Mouse (Mus musculus) adrenal gland, adult 2 months (tissue): ENCODE results near the gene Rgl1. TPM values are rescaled to one million over a fixed set of nuclear protein-coding genes. Genes with fewer than 3 reads are reported as not detected.

Experiments
- DNase-seq: peaks from one replicate; pipeline ENCODE4 v3.0.0; 2021
- polyA plus RNA-seq: library from polyadenylated mRNA; depleted of rRNA; stranded (reverse); fragments of >200 nt; gene quantifications from 2 replicates; pipeline ENCODE4 v1.2.3, GENCODE M21; 2012
- total RNA-seq, 2 experiments: library from RNA; stranded (reverse); gene quantifications; 2 replicates each; pipeline ENCODE4 v1.2.3; 2021

Rgl1 gene
- total and polyA plus RNA-seq, 3 experiments = 4.4 to 38.3 (median 17.9) TPM

DNA sequence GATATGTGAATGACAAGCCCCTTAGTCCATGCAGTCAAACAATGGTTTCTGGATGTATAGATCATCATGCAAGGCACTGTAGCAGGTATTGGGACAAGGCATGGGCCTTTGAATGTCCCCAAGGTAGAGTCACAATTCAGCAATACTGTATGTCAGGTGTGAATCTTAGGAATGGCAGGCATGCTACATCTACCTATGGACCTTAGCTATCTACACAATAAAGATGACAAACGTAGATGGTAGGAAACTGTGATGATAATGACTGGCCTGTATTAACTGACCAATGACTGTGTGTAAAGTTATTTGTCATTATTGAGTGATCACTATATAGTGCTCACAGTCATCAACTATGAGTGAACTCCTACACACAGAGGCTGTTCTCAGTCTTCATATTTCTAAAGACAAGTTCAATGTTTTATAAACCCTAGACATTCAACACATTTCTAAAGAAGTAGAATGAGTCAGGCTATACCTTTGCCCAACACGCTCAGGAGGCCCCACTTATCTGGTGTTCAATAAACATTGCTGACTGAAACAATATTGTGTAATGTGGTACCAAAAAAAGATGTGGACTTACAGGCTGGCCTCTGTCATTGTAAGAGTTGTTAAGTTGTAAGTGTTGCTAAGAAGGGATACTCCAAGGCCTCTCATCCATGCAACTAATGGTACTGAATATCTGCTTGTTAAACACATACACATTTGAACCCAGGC lies 222.5 kb downstream of the Rgl1 start:
- DNase-seq = no peak

DNA sequence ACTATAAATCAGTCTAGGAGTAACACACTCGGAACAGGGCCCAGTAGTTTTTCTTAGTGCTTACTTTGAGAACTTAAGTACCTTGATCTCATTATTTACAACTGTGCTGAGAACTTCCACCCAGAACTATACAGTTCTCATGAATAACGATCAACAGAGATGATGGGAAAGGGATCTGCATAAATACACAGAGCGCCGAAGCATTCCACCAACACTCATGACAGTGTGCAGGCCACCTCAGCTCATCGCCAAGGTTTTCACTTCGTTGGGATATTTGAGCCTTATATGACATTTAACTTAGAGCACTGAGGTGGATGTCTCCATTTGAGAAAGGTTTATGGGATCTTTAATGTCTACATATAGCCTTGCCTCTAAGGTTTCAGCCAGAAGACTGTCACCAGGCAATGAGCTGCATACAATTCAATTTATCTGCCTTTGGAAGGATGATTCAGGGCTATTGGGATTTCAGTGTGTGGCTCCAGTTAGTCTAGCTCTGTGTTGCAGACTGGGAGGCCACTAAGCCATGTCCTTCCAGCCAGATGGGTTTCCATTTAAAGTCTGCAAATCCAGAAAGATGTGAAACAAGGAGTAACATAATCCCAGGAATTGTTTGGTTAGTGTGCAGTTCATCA lies 223.3 kb downstream of the Rgl1 start:
- DNase-seq = no peak

DNA sequence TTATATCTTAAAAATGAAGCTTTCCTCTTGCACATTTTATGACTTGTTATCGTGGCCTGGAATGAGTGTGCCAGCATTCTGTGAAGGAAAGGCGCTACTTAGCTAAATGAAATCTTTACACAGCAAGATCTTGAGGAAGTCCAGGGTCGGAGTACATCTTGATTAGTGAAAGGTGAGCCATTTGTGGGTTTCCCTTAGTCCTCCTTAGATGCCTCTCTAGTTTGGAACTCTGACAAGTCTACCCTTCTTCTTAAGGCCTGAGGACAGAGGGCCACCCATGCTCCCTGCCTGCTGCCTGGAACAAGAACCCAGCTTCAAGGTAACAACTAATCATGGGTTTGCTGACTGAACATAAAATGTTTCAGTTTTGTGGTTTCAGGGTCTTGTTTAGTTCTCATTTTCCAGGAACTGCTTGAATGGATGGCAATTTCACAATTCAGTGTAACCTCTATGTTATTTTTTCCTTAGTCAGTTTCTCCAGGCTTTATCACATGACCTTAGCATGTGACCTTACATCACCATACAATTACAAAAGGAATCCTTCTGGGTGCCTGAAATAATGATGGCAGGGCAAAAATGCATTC lies 225.8 kb downstream of the Rgl1 start:
- DNase-seq = no peak

DNA sequence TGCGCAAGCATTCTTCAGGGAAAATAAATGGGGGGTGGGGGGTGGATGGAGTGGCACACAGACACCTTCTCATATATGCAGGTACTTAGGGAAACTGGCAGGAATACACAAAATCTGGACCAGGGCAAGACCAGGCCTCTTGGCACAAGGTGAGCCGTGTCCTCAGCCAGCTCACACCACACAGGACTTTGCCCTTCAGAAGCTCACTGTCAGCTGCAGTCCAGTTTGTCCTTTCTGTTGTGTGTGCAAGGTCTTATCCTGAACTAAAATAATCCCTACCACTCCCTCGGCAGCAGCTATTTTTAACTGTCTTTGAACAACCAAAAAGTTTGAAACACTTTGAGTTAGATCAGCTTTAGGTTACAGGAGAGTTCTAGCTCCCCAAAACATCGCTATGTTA lies 227.3 kb downstream of the Rgl1 start:
- no peak for DNase-seq

DNA sequence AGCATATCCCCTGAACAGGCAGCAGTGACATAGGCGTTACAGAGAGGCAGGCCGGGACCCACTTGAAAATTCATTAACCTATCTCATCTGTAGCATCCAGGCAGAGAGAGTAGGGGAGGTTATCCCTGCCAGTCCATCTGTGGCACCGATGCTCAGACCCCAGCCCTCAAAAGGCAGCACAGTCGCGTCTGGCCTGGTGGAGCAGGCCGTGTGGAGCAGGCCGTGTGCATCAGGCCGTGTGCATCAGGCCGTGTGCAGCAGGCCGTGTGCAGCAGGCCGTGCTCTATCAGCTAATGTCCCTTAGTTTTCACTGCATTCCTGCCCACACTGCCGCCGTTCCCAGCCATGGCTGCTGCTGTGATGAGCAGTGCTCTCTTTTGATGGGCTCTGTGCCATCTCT lies 229.0 kb downstream of the Rgl1 start:
- no peak for DNase-seq

DNA sequence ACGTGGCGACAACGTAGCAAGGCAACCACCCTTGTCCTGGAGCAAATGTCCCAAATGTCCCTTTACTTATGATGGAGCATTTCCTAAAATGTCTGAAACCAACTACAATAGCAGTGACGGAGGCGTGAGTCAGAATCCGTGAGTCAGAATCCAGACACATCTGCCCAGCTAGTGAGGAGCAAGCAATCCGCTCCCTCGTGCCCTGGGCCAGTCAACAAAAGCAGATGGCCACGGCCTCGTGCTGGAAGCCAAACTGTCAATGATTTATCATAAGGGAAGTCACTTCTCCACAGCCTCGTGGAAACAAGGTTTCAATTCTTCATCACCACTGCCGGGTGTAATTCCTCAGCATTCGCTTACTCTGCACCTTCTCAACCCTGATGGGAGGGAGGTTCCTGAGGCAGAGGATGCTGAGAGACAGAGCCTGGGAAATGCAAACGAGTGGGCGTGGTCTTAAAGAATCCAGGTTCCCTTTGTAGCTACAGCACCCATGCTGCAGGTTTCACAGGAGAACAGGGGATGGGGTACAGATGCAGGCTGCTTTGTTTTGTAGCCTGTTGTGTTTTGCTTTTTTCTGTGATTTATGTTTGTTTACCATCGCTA lies 229.6 kb downstream of the Rgl1 start:
- peak; percentile 88 for DNase-seq

DNA sequence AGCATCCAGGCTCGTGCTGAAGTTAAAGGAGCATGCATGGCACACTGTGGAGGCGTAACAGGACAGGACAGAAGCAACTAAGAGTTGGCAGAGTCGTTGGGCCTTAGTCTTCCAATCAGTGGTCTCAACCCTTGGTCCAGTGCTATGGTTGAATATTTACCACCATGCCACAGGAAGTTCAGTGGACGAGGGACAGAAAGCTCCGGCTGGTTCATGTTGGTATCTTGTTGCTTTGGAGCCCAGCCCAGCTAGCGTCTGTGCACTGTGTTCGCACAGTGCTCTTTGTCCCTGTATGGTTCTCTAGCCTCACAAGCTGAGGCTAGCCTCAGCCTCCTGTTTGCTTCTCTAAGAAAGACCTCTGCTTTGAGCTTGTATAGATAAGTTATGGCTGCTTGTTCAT lies 231.6 kb downstream of the Rgl1 start:
- no peak for DNase-seq

DNA sequence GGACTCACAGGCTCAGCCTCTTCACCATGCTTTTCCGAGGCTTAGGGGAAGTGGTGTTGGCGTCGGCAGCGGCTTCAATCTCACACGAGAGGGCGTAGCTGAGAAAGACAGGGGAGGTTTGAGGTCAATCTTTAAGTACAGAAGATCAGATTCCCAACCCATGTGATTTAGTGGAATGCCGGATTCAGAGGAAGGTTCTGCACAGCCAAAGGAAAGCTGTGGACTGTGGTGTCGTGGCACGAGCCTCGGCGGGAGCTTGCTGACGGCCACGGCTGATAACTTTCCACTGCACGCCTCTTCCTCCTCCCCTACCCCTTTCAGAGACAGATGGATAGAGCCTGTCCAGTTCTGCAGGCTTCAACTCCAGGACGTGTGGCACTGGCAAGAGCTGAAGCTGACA lies 234.7 kb downstream of the Rgl1 start:
- DNase-seq = peak; percentile 23

DNA sequence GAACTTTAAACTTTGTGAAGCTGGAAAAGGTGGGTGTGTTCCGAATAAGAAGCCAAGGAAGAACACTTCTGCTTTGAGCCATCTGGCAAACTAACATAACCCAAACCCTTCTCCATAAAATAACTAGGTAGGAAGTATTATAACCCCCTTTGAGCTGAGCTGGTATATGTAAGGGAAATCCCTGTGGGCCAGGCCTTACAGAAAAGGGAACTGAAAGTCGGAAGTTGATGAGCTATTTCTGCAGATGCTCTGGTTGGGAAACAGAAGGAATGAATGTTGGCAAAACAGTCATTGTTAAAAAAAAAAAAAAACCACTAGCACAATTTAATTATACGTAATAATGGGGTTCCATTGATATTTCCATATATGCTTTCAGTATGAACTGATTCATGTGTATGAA lies 237.4 kb downstream of the Rgl1 start:
- DNase-seq = no peak

DNA sequence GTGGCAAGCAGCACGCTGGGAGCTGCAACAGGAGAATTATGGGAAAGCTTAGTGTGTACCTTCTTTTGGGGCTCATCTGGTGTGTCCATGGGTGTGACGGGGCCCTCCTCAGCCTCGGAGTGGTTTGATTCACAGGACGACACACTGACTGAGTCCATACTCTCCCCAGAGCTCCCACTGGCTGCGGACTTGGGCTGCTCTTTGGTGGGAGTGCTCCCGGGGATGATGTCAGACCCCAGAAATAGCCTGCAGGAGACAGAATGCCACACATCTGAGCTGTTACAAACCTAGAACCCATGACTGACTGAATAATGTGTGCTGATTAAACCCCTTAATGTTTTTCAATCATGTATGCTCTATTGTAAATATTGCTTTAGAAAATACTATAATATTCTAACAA lies 237.9 kb downstream of the Rgl1 start:
- DNase-seq = no peak

DNA sequence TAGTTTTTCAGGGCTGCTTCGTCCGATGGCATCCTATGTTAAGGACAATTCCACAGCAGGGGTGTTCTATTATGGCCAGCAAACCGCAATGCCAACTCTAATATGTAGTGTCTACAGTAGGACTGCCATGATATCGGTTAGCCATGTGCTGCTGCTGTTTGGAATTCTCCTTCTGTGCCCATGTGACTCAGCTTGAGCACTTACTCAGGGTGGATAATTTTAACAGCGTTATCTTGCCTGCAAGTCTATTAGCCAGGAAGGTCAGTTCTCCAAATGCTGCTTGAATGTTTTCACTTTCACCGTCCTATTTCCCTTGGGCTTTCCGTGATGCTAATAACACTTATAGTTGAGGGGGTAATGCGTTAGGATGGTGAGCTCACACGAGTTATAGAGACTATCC lies 240.0 kb downstream of the Rgl1 start:
- no peak for DNase-seq

DNA sequence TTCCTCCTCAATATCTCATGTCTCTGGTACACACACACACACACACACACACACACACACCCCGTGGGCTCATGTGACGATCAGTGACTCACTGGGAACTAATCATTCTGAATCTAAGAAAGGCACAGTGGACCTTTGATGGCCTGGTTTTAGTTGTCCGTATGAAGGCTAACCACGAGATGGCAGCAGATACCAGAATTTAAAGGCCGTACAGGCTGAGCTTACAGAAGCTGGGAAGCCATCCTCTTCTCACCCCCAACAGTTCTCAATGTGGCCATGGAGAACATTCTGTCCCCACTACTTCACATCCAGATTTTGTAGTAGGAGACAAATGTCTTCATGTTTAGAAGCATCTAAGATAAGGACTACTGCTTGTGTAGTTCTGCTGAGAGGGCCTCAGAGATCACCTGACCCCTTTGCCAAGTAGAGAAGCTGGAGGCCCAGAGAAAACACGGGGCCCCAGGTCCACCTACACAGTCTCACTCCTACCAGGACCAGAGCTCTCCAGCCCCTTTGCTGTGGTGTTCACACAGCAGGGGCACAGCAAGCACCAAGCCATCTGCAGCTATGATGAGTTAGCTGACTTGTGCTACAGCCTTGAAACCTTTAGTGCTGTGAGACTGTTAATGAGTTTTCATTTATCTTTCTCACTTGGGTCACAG lies 241.0 kb downstream of the Rgl1 start:
- peak; percentile 85 for DNase-seq

DNA sequence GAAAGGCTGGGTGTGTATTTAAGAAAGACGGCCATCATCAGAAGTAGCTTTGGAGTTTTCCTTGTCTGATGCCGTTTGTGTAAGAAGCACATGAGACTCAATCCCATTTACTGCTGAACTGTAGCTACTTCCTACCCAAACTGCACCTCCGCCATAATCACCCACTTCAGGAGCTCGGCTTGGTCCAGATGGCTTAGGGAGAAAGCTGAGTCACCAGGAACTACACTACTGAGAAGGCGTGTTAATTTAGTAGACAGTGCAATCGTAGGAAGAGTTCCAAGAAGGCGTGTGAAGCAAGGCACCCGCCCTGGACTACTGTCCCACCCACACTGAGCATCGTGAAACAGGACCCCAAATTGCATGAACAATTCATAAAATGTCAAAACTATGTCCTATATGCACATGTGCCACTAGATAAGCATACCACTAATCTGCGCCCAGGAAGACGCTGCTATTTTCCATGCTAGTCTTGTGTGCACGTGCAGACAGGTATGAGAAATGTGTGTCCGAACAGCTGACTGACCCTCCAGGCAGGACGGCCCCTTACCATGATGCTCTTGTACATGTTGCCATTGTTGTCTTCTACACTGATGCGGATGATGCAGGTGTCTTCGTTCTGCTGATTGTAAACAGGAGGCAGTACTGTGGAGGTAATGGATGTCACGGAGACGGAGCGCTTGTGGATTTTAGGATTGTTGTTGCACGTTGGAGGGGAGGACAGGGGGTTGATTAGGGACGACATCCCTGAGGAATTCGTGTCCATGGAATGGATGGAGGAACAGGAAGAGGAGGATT lies 241.9 kb downstream of the Rgl1 start:
- no peak for DNase-seq

DNA sequence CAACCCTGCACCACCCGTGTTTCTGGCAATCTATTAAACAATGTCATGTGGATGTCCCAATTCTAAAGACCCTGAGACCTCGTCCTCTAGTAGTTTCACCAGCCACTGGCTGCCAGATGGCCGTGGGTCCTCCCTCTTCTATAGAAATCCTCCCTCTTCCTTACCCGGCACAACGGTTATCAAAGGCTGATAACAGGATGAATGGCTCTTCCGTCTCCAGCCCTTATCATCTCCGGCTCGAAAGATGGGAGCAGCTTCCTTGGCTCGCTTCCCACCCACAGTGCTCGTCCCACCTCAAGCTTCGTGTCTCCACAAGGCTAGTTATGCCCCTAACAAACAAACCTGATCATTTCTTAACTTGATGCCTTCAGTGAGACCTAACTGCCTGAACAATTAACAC lies 242.9 kb downstream of the Rgl1 start:
- no peak for DNase-seq

DNA sequence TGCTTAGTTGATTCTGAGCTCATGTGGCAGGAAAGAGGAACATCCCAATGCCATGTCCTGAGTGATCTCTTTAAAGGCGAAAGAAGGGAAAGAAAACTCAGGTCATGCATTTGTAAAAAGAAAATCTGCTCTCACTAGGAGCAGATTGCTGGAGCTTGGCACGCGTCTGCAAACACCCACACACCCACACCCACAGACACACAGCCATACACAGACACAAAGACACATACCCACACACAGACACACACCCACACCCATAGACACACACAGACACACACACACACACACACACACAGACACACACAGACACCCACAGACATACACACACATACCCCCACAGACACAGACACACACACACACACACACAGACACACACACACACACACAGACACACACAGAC lies 243.9 kb downstream of the Rgl1 start:
- no peak for DNase-seq

DNA sequence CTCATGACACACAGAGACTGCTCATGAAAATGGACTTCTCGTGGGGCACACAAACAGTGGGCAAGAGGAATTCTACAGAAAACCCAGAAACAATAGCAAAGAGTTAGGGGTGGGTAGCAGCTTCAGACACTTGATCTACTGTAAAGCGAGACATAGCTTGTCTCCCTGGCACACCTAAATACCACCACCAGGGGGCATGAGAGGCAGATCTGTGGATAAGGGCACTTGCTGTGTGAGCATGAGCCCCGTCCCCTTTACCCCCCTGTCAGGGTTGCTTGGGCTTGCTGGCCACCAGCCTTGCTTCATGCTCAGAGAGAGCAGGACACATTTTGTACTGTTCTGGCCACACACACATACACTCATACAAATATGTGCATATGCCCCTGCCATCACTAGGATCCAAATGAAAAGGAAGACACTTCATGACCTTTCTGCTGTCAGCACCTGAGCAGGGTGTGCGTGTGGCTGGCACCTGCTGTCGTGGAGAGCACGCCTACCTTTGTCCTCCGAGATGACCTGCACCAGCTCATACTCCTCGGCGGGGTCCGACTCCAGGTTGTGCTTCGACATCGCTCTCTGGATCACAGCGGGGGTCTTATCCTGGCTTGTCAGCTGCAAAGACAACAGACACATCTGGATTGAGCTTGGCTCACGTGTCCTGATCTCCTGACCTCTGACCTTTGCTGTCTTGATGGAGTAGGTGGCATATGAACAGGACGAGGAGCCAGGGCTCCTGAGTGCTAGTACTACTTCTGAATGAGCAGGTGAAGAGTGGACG lies 245.2 kb downstream of the Rgl1 start:
- peak; percentile 50 for DNase-seq

DNA sequence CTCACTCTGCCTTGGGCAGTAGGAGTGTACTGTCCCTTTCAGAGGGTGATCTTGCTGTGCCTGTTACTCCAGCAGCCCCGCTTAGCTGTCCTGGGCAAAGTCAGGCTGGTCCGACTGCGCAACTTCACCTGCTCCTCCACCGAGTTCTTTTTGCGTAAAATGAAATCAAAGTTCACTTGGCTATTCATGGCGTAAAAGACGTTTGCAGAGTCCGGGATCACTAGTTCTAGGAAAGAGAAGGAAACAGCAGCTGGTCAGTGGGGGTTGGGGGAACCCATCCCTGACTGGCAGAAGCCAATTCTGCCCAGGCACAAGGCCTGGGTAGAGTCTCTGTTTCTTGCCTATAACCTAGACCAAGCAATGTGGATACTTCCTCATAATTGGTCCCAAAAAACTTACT lies 247.2 kb downstream of the Rgl1 start:
- no peak for DNase-seq

DNA sequence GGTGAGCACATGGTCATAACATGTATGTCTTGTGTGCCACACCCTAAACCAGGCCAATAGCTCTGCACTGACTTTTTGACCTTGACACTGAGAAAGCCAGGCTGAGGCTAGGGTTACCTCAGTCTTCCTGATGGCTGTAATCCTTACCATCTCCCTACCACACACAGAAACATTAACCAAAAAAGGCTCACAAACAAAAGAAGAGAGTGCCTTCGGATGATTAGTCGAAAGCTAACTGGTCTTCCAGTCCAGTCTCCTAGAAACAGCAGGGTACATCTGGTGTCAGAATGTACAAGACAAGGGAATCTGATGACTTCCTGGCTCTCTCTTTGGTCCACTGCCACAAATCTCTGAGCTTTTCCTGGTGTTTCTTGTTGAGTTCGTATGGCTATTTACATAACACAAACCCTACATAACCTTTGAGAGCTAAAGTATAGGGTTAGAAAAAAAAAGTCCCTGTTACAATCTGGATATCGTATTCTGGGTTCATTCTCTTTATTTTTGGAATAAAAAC lies 249.0 kb downstream of the Rgl1 start:
- no peak for DNase-seq

DNA sequence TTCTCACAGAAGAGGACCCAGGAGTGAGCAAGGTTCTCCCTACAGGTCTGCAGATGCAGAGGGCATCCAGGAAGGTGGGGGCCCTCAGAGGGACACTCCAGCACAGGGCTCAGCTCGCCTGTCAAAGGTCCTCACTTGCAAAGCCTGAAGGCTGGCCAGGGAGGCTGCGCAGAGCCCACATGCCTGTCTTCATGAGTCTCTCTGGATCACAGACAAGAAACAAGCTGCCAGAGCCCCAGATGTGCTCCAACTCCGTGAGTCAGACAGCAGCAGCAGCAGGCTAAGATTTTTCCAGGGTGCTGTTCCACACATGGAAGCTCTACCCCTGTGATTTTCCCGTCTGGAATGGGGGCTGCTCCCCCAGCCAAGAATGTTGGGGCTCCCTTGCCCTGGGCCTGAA lies 251.9 kb downstream of the Rgl1 start:
- DNase-seq = no peak

DNA sequence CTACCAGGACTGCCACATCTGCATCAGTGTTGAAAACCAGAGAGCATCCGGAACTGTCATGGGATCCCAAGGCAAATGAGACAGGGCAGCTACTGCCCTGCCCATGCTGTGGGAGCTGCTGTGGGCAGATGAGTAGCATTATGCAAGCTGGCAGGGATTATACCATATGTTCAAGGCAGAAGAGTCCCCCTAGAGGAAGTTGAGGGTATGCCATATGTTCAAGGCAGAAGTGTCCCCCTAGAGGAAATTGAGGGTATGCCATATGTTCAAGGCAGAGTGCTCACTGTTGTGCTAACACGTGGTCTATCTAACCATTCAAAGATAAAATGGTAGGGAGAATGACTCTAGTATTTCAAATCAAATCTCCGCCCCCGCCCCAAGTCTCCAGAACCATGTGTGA lies 254.9 kb downstream of the Rgl1 start:
- DNase-seq = no peak
